Mouse (Mus musculus) liver, postnatal 0 days (tissue): ENCODE results near the gene Muc5ac.
A peak's percentile ranks its signal among the peaks of the same experiment; 100 is the strongest.

Experiments used
- CTCF ChIP-seq: sonication (generic); IDR thresholded peaks from 2 replicates; pipeline ENCODE4 v1.5.1; 2016; ENCODE audit warnings: antibody characterized with exemption, low read depth
- EP300 ChIP-seq: IDR thresholded peaks from 2 replicates; pipeline ENCODE4 v1.6.1; 2016; ENCODE audit warnings: antibody characterized with exemption, low read depth, mild to moderate bottlenecking

GRCm38 (mm10) chr7:141770988-141771387 lies 17.8 kb upstream of the Muc5ac start:
- no peak for TF ChIP-seq CTCF
- TF ChIP-seq EP300, result peak; percentile 100
